Mouse (Mus musculus) spleen, adult 2 months (tissue): Measurements from ENCODE around the gene Gorasp2.

Source experiments
- CTCF ChIP-seq: fragments of 200-500 bp; IDR thresholded peaks from 2 replicates; pipeline ENCODE4 v1.5.1; 2011; ENCODE audit warnings: mild to moderate bottlenecking, inconsistent platforms; ENCODE audit not compliant: insufficient read depth, insufficient read length, insufficient replicate concordance; ENCODE audit errors: extremely low read depth
- POLR2A ChIP-seq: fragments of 200-500 bp; IDR thresholded peaks from 2 replicates; pipeline ENCODE4 v1.6.1; 2011; ENCODE audit warnings: low read depth, low read length, inconsistent platforms

- TF ChIP-seq CTCF = no peak
- TF ChIP-seq POLR2A = no peak
Measured at GRCm38 (mm10) chr2:70708986-70709730, 47.8 kb downstream of the Gorasp2 start.
